Mouse (Mus musculus): ENCODE measurements around the gene Cdc42bpg.

DNA sequence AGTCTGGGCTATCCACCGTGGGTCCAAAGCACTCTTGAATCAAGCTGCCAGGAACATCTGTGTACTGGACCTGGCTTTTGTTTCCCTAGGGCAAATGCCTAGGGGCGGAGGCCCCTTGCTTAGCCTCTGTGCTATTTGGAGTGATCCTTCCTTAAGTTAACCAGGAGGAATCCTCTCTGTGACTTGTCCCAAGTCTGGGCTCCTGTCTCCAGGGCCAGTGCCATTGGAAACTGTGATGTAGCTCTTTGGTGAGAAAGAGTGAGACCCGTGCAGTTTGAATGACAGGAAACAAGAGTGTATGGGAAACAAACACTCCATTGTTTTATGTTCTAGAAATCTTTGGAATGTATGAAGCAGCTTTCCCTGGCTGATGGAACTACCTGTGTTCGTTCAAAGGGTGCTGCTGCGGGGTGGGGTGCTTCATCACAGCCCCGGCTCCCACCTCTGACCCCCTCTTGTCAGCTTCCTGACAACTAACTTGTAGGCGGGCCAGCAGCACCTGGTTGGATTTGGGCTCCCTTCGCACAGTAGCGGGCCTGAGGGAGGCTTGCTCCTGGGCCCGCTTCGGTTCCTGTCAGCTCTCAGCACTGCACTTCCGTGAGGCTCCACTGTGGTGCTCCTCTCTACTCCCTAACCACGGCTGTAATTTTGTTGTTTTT is 17.9 kb upstream of the Cdc42bpg start:
- TF ChIP-seq POLR2A (IDR thresholded peaks at IDR 0.05; ENCODE audit: borderline replicate concordance, insufficient read depth, low read length), result no peak
- no peak for TF ChIP-seq CTCF (IDR thresholded peaks at IDR 0.05; ENCODE audit: borderline replicate concordance, insufficient read depth, low read depth, low read length)

All from cerebellum, adult 2 months (tissue).